Mouse (Mus musculus) lung, adult 18-20 months (tissue): Measurements from ENCODE around the gene Aars2.

Source experiments
- DNase-seq, 2 experiments: peaks; one replicate each; pipeline ENCODE4 v3.0.0; 2022; ENCODE audit warnings: mixed read lengths in 2 of 2

Gene Aars2

DNA sequence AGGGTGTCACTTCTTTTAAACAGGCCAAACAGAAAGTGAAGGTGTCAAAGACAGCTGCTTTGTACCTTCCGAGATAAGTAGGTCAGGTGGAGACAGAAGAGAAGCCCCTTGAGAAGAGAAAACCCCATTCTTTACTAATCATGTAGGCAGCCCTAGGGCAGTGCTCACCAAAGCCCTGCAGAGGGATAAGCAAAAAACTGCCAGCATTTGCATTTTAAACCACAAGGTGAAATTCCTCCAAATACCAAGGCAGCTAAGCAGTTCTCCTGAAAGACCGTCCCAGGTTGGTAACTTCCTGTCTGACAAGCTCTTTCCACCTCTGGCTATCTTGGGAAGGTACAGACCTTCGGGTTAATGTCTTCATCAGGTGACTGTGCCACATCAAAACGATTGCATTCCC is 4.3 kb upstream of the Aars2 start:
- no peak for DNase-seq

DNA sequence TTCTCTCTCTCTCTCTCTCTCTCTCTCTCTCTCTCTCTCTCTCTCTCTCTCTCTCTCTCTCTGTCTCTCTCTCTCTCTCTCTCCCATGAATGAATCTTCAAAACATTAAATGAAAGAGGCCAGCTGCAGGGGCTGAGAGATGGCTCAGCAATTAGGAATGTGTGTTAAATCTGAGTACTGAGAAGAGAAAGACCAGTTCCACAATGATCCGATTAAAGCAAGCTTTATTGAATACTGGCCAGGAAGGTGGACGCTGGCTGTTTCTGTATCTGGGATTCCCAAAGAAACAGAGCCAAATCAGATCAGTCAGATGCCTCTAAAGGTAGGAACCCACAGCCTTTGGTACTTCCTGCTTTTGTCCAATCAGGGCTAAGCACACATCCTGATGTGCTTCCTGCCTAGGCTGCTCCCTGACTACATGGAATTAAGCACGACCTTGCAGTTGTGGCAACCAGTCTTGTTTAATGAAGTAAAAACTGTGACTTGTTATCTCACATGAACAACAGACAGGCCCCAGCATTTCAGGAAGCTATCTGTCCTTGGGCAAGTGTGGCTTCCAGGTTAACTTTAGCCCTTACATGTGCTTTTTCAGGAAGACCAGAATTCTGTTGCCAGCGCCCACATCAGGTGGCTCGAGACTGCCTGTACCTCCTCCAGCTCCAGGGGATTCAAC is 3.2 kb upstream of the Aars2 start:
- DNase-seq: no peak

DNA sequence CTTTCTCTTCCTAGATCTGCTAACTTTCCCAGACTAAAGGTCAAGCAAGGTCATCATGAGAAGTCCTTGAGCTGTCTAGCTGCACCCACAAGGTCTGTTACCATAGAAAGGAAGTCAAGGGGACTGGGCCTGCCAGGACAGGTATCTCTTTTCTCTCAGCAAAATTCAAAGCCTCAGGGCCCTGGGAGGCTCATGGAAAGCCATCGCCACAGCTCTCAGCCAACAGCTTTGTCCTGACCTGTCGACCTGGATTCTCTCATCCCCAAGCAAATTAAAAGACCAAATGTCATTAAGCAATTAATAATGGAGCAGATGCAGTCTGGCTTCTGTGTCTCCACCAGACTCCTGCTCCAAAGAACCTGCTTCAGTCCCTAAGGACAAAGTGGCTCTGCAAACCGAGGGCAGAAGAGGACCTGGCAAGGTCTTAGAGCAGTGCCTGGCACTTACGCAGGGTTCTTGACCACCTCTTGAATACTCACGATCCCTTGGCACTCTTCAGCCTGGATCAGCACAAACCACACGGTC is 638 bp upstream of the Aars2 start:
- DNase-seq: no peak

DNA sequence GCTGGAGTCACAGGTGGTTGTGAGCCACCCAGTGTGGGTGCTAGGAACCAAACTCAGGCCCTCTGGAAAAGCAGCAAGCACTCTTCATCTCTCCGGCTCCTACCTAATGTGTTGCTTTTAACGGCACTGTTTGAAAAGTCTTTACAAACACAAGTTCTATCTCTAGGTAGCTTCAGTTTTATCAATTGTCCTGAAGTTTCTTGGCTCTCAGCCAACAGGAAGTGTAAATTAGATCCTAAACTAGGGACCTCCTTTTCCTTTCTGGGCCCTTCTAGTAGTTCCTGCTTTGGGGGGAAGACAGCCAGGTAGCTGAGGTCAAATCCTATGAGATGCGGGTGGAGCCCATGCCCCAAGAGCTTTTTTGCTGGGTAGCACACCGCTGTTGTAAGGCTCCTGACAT is 4.2 kb downstream of the Aars2 start:
- DNase-seq: no peak

DNA sequence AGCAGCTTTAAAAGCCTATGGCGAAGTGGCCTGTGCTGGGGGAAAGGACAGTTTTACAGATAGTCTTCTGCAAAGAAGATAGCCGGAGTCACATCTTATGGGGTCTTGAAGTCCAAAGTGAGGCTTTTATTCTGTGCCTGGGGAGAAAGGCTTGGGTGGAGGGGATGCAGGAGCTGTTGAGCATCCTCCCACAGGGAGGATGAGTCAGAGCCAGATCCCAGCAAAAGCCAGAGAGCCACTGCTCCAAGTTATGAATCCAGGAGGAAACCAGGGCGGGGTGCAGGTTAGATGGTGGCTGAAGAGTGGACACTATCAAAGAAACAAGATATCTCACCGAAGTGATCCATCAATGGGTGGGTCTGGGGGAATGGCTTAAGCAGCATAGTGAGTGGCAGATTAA is 5.1 kb downstream of the Aars2 start:
- DNase-seq: no peak

DNA sequence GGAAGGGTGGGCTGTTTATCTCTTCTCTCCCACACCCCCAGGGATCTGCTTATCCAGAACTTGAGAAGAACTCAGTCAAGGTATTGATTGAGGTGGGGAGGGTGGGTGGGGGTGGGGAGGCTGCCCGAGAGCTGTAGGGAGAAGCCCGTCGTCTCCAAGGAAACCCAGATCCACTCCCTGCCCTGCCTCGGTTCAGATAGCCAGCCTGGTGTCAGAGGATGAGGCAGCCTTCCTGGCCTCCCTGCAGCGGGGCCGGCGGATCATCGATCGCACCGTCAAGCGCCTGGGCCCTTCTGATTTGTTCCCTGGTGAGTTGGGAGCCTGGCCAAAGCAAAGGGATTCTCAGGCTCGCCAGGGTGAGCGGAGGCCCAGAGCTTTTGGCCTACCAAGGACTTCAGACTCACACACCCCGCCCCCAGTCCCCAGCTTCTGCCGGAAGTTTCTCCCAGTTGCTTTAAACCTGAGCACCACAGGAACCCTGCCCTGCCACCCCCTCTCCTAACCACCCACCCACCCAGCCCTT is 8.6 kb downstream of the Aars2 start:
- no peak for DNase-seq

DNA sequence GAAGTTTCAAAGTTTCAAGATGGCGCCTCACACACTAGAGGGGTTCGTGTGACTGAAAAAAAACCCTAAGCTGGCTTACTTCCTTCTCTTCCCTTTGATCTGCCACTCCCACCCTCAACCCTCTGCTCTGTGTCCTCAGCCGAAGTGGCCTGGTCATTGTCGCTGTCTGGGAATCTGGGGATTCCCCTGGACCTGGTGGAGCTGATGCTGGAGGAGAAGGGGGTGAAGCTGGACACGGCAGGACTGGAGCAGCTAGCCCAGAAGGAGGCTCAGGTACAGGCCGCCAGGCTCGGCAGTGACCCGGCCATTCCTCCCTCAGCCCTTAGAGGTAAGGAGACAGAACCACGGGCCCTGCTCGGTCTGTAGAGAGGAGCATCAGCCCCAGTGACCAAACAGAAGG is 9.2 kb downstream of the Aars2 start:
- DNase-seq: no peak

DNA sequence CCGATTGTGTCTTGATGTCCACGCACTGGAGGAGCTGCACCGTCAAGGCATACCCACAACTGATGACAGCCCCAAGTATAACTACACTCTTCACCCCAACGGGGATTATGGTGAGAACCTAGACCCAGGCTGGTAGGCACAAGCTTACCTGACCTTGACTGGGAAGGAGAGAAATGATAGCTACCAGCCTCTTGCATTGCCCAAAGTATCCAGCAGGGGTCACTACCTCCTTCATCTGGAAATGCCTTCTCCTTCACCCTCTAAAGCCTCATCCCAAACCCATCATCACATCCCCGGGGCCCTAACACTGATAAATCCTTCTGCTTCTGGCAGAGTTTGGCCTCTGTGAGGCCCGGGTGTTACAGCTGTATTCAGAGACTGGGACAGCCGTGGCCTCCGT is 9.8 kb downstream of the Aars2 start:
- DNase-seq: peak; percentile 59 to 61

DNA sequence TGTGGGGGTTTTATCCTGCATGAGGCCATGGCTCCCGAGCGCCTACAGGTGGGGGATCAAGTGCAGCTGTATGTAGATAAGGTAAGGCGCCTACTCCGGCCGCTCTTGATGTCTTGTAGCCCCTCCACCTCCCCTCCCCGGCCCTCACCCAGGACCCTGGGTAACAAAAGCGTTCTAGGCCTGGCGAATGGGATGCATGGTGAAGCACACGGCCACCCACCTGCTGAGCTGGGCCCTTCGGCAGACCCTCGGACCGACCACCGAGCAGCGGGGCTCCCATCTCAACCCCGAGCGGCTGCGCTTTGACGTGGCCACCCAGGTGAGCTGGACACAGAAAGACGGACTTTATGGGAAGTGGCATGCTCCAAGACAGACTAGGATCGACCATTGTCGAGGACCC is 10.5 kb downstream of the Aars2 start:
- DNase-seq: no peak

DNA sequence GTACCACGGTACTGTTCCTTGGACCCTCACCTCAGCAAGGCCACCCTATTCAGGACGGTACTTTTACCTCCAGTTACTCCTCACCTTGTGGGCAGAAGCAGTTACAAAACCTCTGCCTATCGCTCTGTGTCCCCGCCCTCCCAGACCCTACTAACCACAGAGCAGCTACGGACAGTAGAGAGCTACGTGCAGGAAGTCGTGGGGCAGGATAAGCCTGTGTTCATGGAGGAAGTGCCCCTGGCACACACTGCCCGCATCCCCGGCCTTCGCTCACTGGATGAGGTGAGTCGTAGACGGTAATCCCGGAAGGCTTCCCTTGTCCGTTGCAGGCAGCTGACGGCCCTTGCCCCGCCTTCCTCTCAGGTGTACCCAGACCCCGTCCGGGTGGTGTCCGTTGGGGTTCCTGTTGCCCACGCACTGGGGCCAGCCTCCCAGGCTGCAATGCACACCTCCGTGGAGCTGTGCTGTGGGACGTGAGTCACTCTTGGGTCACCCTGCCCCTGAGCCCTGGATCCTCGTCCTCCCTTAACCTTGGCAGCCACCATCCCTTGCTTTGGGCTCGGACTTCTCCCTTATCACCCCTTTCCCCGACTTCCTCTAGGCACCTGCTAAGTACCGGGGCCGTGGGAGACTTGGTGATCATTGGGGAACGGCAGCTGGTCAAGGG is 11.0 kb downstream of the Aars2 start:
- DNase-seq: no peak

DNA sequence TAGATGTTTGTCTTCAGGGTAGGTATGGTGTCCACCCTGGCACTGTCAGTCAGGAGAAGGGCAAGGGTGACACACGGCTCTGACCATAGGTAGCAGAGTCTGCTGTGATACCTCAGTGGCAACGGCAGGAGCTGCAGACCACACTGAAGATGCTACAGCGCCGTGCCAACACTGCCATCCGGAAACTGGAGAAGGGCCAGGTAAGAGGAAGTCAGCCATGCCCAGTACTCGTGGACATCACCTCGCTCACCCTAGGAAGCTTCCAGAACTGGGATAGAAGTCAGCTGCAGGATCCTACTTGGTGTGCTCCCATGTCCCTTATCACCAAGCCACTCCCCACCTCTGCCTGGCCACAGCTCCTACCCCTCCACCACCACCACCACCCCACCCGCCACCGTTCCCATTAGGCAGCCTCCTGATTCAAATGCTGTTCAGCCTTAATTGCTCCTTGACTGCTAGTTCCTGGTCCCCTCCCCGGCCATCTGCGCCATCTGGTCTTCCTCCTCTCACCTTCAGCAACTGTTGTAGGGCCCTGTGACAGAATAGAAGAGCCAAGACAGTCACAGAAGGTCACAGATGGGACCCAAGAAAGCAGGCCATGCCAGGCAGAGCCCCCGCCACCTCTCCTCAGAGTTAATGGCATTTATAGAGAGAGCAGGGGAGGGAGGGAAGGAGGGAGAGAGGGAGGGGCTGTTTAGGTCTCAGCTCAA is 12.3 kb downstream of the Aars2 start:
- DNase-seq: no peak

DNA sequence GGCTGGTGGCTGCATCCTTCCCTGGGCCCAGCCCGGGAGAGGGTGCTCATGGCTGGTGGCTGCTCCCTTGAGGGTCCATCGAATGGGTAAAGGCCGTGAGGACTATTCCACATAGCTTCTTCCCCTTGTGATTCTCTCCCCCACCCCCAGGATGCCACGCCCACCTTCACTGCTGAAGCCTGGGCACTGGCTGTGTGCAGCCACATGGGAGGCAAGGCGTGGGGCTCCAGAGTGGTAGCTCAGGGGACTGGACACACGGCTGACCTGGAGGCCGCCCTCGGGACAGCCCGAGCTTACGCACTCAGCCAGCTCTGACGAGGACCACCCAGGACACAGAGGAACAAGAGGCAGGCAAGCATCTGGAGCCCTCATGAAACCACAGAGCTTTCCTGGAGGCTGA is 13.5 kb downstream of the Aars2 start:
- no peak for DNase-seq

DNA sequence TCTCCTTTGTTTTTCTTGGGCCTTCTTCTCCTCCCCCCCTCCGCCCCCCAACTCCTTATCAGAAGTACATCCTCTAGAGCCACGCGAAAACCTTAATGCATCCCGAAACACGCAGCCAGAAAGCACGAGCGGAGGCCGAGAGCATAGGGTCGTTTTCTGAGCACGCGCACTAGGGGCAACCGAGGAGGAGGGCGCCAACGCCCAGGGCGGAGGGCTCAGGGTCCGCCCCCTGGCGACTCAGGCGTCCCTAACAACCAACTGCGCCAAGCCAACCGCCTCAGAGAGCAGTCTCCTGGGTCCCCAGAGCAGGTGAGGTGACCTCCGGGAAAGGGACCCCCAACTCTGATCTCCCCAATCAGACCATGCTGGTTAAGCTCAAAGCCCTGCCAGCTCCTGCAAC is 16.6 kb downstream of the Aars2 start, which contains the start of gene Tcte1:
TSS of gene Tcte1 (plus strand) at position 172 of the 400 bp plus-strand sequence.
- DNase-seq: peak; percentile 17 to 28

DNA sequence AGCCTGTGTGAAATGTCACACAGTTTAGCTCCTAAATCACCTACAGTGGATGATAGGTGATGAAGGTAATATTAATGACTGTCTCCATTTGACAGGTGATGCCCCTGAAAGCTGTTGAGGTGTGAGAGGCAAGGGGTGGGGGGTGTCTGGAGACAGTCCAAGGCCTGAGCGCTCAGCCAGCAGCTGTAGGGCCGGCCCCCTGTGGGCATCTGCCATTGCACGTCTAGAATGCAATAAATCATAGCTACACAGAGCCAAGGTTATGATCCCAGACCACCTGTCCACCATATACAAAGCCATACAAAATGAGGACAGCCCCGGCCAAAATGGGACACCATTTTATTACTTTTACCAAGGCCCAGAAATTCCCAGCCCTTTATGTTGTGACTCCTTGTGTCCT is 18.3 kb downstream of the Aars2 start:
- DNase-seq: no peak

DNA sequence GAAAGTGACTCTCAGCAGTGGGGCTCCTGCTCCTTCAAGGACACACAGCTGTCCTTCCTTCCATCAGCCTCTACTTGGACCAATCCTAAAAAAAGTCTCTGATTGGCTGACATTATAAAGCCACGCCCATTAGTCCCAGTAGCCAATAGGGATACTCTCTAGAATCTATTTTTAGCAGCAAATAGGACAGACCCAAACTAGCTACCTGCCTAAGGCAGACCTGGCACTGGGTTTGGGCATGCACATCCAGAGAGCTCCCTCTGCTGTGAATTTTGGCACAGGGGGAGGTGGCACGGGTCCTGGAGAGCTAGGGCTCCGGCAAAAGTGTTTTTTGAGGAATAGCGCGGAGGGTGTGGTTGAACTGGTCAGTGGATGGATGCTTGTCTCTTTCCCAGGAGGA is 19.9 kb downstream of the Aars2 start:
- DNase-seq: no peak

DNA sequence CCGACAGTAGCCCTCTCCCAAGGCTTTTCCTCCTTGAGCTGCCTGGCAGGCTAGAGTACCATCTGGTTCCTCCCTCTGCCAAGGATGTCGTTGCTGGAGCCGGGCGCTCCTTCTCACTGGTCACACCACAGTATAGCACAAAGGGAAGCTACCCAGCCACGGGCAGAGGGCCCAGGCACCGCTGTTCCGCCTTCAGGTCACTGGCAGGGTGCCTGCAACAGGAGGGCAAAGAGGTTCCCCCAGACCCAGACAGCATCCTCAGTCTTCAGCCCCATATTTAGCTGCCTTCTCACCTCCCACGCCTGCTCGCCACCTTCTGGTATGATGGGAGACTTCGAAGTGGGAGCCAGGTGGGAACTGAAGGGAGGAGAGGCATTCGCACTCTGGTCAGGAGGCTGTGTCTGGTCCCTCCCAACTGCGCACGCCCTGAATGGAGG is 23.7 kb downstream of the Aars2 start:
- DNase-seq: no peak

DNA sequence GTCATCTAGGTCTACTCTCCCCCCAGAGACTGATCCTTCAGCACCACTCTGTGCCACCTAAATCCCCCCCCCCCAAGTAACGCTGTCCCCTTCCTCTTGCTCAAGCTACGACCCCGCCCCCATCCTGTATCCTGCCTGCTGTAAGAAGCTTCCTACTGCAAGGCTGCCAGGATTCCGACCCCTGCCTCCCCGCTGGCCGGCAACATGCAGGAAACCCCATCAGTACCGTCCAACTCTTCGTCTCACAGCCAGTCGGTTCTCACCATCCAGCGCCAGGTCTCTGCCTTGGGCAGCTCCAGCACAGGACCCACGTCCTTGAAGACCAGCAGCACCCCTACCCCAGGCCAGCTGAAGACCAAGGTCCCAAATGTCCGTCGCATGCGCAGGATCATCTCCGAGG is 26.3 kb downstream of the Aars2 start:
- no peak for DNase-seq

DNA sequence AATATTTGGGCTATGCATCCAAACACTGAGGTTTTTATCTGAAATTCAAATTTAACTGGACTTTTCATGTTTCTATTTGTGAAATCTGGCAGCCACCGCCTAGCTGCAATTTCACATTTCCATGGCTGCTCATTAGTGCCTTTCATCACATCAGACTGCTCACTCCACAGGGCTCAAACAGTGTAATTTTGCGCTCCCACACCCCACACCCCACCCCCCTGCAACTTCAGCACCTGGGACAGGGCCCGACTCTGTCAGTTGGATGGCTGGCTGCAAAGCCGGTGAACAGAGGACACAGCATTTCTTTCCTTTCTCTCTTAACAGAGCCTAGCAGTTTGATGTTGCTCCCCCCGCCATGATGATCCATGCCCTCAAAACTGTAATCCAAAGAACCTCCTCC is 29.6 kb downstream of the Aars2 start:
- no peak for DNase-seq

DNA sequence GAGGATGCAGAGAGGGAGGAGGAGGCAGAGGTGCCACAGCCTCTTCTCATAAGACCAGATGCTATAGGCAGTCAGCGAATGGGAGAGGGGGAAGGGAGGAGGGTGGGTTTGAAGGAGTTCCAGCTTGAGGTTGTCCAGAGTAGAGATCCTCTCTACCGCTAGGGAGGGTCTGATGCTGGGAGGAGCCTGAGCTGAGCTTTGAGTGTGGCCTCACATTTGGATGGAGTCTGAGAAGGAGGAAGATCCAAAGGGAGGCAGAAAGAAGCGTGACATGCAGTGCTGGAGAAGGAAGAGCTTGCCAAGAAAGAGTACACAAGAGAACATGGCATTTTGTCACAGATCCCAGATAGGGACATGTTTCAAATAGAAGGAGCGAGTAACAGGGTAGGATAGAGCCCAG is 31.8 kb downstream of the Aars2 start:
- no peak for DNase-seq

DNA sequence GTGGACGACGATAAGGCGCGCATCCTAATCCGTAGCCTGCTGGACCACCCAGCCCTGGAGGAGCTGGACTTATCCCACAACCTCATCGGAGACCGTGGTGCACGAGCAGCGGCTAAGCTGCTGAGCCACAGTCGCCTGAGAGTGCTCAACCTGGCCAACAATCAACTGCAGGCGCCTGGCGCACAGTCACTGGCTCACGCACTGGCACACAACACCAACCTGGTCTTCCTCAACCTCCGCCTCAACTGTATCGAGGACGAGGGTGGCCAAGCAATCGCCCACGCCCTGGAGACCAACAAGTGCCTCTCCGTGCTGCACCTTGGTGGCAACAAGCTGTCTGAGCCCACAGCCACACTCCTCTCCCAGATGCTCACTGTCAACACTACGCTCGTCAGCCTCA is 33.0 kb downstream of the Aars2 start:
- DNase-seq: no peak

DNA sequence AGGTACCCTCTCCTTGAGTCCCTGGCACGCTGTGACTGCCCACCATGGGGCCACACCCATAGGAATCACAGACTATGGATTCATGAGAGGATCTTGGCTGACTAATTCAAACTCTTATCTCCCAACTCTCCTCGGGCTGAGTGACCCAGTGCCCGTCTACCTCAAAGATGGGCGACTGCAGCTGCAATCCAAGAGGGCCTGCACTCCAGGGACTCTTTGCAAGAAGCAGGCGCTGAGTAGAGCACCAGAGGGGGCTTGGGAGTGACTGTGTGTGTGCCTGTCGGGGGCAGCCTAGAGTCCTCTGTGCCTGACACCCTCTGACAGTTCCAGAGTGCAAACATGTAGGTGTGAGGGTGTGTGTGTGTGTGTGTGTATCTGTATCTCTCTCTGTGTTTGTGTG is 35.5 kb downstream of the Aars2 start:
- DNase-seq: no peak

DNA sequence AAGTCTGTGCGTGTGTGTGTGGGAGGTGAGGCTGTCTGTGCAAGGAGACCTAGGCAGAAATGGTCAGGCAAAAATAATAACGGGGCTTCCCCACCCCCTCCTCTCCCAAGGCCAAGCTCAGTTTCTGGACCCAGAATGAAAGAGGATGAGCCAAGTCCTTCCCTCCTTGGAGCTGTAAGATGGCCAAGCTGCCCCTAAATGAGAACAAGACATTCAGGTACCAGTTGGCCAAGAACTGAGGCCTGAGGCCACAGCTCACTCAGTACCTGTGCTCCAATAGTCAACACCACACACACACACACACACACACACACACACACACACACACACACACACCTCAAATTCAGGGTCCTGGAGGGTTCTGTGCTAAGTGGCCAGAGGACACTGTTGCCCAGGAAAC is 36.1 kb downstream of the Aars2 start:
- no peak for DNase-seq

DNA sequence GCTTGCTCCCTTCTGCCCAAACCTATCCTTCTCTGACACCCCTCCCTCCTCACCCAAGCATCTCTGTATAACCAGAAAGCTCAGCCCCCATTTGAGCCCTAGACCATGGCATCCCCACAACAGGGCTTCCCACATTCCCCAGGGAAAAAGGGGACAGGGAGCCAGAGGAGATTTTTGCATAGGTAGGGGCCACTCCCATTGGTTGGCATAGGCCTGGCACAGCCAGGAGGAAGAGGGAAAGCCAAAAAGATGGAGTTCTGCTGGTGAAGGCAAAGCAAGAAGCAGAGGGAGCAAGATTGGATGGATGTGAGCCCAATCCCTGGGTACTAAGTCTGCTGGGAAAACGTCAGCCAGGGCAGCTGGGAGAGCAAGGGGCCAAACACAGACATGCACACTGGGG is 36.5 kb downstream of the Aars2 start:
- no peak for DNase-seq
